Mouse (Mus musculus) neural tube, embryonic 11.5 days (tissue): Measurements from ENCODE around the gene Arl9. TPM values are rescaled to one million over a fixed set of nuclear protein-coding genes. Genes with fewer than 3 reads are reported as not detected.
"Not testable (repeated sequence)": the region's sequence is repeated elsewhere in the genome, so short reads cannot be mapped to it uniquely, and the experiment has no call there.

Source experiments
- ATAC-seq: fragments of 200-750 bp; cut with Nextera tagmentation; 2 replicates; pipeline ENCODE4 v1.8.0; 2017; ENCODE audit warnings: moderate number of reproducible peaks, mild to moderate bottlenecking, moderate TSS enrichment, moderate library complexity; ENCODE audit not compliant: insufficient read depth, low FRiP score, low TSS enrichment
- DNase-seq: peaks from one replicate; pipeline ENCODE4 v3.0.0-alpha.2; 2015; ENCODE audit warnings: low spot score
- H3K27ac ChIP-seq: fragments of 300-500 bp; sonication (generic); 2 replicates; pipeline ENCODE4 v1.5.1; 2014; ENCODE audit warnings: low read depth, mild to moderate bottlenecking, low read length
- H3K27me3 ChIP-seq: fragments of 300-500 bp; sonication (generic); 2 replicates; pipeline ENCODE4 v1.6.1; 2014; ENCODE audit warnings: mild to moderate bottlenecking, low read length, mixed read lengths; ENCODE audit not compliant: control insufficient read depth, insufficient read depth
- H3K36me3 ChIP-seq: fragments of 300-500 bp; sonication (generic); 2 replicates; pipeline ENCODE4 v1.6.1; 2014; ENCODE audit warnings: mild to moderate bottlenecking, low read length, moderate library complexity, mixed read lengths; ENCODE audit not compliant: control insufficient read depth, insufficient read depth
- H3K4me1 ChIP-seq: fragments of 300-500 bp; sonication (generic); 2 replicates; pipeline ENCODE4 v1.6.1; 2014; ENCODE audit warnings: low read length, mixed read lengths; ENCODE audit not compliant: control insufficient read depth, insufficient read depth
- H3K4me2 ChIP-seq: fragments of 300-500 bp; sonication (generic); 2 replicates; pipeline ENCODE4 v1.6.1; 2014; ENCODE audit warnings: low read depth, mild to moderate bottlenecking, moderate library complexity
- H3K4me3 ChIP-seq: fragments of 300-500 bp; sonication (generic); 2 replicates; pipeline ENCODE4 v1.5.1; 2014; ENCODE audit warnings: low read depth, low read length
- H3K9ac ChIP-seq: fragments of 300-500 bp; sonication (generic); 2 replicates; pipeline ENCODE4 v1.6.1; 2014; ENCODE audit warnings: mild to moderate bottlenecking, low read length
- H3K9me3 ChIP-seq: fragments of 300-500 bp; sonication (generic); 2 replicates; pipeline ENCODE4 v1.6.1; 2016; ENCODE audit warnings: low read length; ENCODE audit not compliant: control insufficient read depth
- WGBS: fragments of 180-500 bp; shearing (Covaris S2); extraction: QIAGEN DNeasy Blood & Tissue Kit; methylation state at CpG from one replicate; pipeline ENCODE4 v1.1.7; 2014; 5-methylcytosine and 5-hydroxymethylcytosine counted together
- polyA plus RNA-seq: library from polyadenylated mRNA; unstranded; fragments of >200 nt; fragmentation: Nextera tagmentation; extraction: Ambion mirVana; gene quantifications from 2 replicates; pipeline ENCODE4 v1.2.1, GENCODE M21; 2014

Arl9 gene
- polyA plus RNA-seq = not detected in 2 replicates

- 93% methylated on average over 6 of the region's 6 CpGs for WGBS
- Histone ChIP-seq H3K27me3 (no peaks in the 10 kb centered on the region), H3K9ac (no peak within 1 kb of the TSS), H3K4me2 (no peak within 1 kb of the TSS), H3K36me3 (peaks cover 1% of the 10 kb centered on the region; the same call in 1 of the 2 replicates), H3K27ac (no peak within 1 kb of the TSS), H3K4me1 (no peaks in the 10 kb centered on the region), H3K9me3 (no peaks in the 10 kb centered on the region), H3K4me3 (no peak within 1 kb of the TSS)
- ATAC-seq = no peak
- DNase-seq = no peak
Measured at GRCm38 (mm10) chr5:77004051-77004821, at the start of gene Arl9. Gene Arl9 (plus strand): TSS chr5:77004055.

DNA sequence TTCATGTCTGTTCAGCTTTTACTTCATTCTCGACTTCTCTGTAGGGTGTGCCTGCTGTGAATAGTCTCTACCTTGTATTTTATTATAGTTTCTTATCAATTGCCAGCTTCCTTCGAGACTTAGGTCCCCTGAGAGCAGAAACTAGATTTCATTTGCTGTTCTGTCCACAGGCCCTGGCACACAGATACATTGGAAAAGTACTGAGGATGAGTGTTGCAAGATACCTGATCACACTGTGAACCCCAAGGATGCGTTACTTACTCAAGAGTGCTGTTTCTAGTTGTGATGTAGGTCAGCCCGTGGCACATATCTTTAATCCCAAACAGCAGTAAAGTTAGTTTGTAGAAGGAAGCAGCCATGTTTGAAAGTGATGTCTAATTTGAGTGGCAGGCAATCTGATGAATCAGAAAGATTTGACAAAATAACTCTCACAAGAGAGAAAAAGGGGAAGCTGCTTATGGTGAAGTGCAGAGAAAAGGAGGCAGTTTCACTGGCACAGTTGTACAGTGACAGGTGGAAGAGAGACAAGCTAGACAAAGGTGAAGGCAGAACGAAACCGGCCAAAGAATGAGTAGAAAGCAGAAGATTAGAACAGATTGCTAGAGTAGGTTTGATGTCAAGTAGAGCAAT, 49.5 kb upstream of the Arl9 start:
- Histone ChIP-seq H3K4me3 (no peak overlapping the region), H3K4me1 (no peaks in the 10 kb centered on the region; the same call in 1 of the 2 replicates), H3K9ac (no peak overlapping the region), H3K4me2 (no peak overlapping the region), H3K9me3 (no peaks in the 10 kb centered on the region), H3K36me3 (peaks cover 6% of the 10 kb centered on the region), H3K27ac (no peak overlapping the region), H3K27me3 (no peaks in the 10 kb centered on the region)
- ATAC-seq (no peak), DNase-seq (no peak)
- 85% methylated on average over 6 of the region's 6 CpGs for WGBS

- DNase-seq = no peak
- Histone ChIP-seq H3K4me2 (no peak overlapping the region), H3K27me3 (no peaks in the 10 kb centered on the region), H3K9ac (no peak overlapping the region), H3K27ac (no peak overlapping the region), H3K4me3 (no peak overlapping the region), H3K36me3 (peaks cover 10% of the 10 kb centered on the region), H3K9me3 (no peaks in the 10 kb centered on the region), H3K4me1 (no peaks in the 10 kb centered on the region; the same call in 1 of the 2 replicates)
- no peak for ATAC-seq
- WGBS = 90% methylated on average over 4 of the region's 4 CpGs
Measured at GRCm38 (mm10) chr5:76955474-76955873, 48.4 kb upstream of the Arl9 start.

GRCm38 (mm10) chr5:76957954-76958353, 45.9 kb upstream of the Arl9 start:
- H3K4me1 ChIP-seq = no peaks in the 10 kb centered on the region; the same call in 1 of the 2 replicates
- no peak overlapping the region for H3K27ac ChIP-seq
- no peak for ATAC-seq
- no peak overlapping the region for H3K9ac ChIP-seq
- H3K4me2 ChIP-seq = no peak overlapping the region
- no peak overlapping the region for H3K4me3 ChIP-seq
- WGBS = 100% methylated on average over 1 of the region's 1 CpGs
- no peaks in the 10 kb centered on the region for H3K9me3 ChIP-seq
- DNase-seq = no peak
- H3K36me3 ChIP-seq = peaks cover 12% of the 10 kb centered on the region
- H3K27me3 ChIP-seq = no peaks in the 10 kb centered on the region

DNA sequence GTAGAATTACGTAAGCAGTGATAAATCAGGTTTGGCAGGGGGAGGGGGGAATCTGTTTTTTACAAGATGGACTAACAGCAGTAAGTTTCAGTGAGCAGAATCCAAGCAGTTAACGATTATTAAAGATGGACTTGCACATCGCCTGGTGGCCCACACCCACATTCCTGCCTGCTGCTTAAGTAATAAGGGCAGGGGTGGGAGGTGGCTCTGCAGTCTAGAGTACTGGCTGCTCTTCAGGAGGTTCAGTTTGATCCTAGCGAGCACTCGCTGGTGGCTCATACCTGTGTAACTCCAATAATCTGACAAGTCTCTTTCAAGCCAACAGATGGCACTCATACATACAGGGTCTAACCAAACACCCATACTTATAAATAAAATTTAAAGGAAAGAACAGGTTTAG, 44.3 kb upstream of the Arl9 start:
- H3K9me3 ChIP-seq = no peaks in the 10 kb centered on the region
- no peak for ATAC-seq
- no peak overlapping the region for H3K4me2 ChIP-seq
- H3K4me3 ChIP-seq = no peak overlapping the region
- 89% methylated on average over 5 of the region's 5 CpGs for WGBS
- DNase-seq = no peak
- H3K9ac ChIP-seq = no peak overlapping the region
- H3K36me3 ChIP-seq = peaks cover 12% of the 10 kb centered on the region
- no peak overlapping the region for H3K27ac ChIP-seq
- no peaks in the 10 kb centered on the region for H3K4me1 ChIP-seq
- no peaks in the 10 kb centered on the region for H3K27me3 ChIP-seq

DNA sequence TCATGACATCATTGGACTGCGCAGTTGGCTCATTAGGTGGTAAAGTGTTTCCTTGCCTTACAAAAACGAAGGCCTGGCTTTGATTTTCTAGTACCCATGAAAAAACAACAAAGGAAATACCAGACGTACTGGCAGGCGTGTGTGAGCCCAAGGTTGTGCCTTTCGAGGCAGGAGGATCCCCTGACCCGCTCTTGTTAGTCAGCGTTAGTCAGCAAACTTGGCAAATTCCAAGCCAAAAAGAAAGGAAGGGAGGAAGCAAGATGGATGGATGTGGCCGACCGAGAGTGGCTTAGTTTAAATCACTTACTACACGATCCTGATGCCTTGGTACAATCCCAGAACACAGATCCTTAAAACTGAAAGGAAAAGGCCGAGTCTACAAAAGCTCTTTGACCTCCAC, 41.3 kb upstream of the Arl9 start:
- Histone ChIP-seq H3K4me2 (no peak overlapping the region), H3K4me3 (no peak overlapping the region), H3K27ac (no peak overlapping the region), H3K9ac (no peak overlapping the region), H3K36me3 (peaks cover 17% of the 10 kb centered on the region), H3K4me1 (no peaks in the 10 kb centered on the region), H3K27me3 (no peaks in the 10 kb centered on the region), H3K9me3 (no peaks in the 10 kb centered on the region)
- ATAC-seq = no peak
- no peak for DNase-seq
- WGBS = 77% methylated on average over 11 of the region's 11 CpGs

- Histone ChIP-seq H3K4me2 (no peak overlapping the region), H3K4me1 (no peaks in the 10 kb centered on the region), H3K27ac (no peak overlapping the region), H3K4me3 (no peak overlapping the region), H3K9ac (no peak overlapping the region), H3K36me3 (peaks cover 13% of the 10 kb centered on the region), H3K27me3 (no peaks in the 10 kb centered on the region), H3K9me3 (no peaks in the 10 kb centered on the region)
- ATAC-seq (no peak), DNase-seq (no peak)
- WGBS = 94% methylated on average over 3 of the region's 3 CpGs
Measured at GRCm38 (mm10) chr5:76964651-76965050, 39.2 kb upstream of the Arl9 start.

DNA sequence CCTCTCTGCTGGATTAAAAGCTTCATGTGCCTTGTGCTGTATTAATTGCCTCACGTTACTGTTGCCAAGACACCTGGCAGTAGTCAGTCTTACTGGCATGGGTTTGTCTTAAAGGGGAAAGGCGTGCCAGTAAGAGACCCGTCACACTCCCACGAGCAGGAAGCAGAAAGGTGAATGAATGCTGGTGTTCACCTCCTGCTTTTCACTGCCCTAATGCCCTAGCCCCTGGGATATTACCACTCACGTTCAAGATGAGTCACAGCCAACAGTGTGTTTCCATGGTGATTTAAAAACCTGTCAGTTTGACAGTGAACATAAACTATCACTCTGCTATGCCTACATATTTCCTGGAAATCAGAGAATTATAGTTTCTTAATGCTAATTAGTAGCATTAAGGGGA, 34.6 kb upstream of the Arl9 start:
- peaks cover 11% of the 10 kb centered on the region for H3K36me3 ChIP-seq
- H3K9me3 ChIP-seq = no peaks in the 10 kb centered on the region
- H3K9ac ChIP-seq = no peak overlapping the region
- no peak overlapping the region for H3K4me3 ChIP-seq
- H3K27ac ChIP-seq = no peak overlapping the region
- WGBS = 89% methylated on average over 5 of the region's 5 CpGs
- H3K27me3 ChIP-seq = no peaks in the 10 kb centered on the region
- H3K4me2 ChIP-seq = no peak overlapping the region
- H3K4me1 ChIP-seq = 0 out of 2 replicates have a peak, but pooled peaks cover 4% of the 10 kb centered on the region
- DNase-seq (no peak), ATAC-seq (no peak)

DNA sequence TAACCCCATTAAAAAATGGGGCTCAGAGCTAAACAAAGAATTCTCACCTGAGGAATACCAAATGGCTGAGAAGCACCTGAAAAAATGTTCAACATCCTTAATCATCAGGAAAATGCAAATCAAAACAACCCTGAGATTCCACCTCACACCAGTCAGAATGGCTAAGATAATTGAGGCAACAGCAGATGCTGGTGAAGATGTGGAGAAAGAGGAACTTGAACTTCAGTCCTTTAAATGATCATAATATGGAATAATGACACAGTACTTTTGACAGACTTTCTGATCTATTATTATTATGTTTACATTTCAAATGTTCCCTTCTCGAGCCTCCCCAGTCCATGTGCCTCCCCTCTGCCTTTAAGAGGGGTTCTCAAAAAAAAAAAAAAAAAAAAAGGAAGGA, 32.7 kb upstream of the Arl9 start:
- ATAC-seq, H3K36me3 ChIP-seq, H3K27ac ChIP-seq, H3K4me2 ChIP-seq, H3K4me3 ChIP-seq, H3K9ac ChIP-seq, H3K4me1 ChIP-seq, H3K27me3 ChIP-seq, H3K9me3 ChIP-seq, DNase-seq: not testable (repeated sequence)
- 80% methylated on average over 1 of the region's 1 CpGs for WGBS
